Mouse (Mus musculus) embryo, embryonic 9.5 days (tissue): ENCODE measurements around the gene Wdr20.
A peak's percentile ranks its signal among the peaks of the same experiment; 100 is the strongest.

Experiments
- DNase-seq: peaks from one replicate; pipeline ENCODE4 v3.0.0-alpha.2; 2017; ENCODE audit errors: extremely low spot score

Wdr20 gene

GRCm38 (mm10) chr12:110819367-110819766, 81.6 kb downstream of the Wdr20 start:
- no peak for DNase-seq

- DNase-seq, result no peak
These were observed 84.0 kb downstream of the Wdr20 start for GRCm38 (mm10) chr12:110821787-110822186.

GRCm38 (mm10) chr12:110822366-110822765, 84.6 kb downstream of the Wdr20 start:
- no peak for DNase-seq

- no peak for DNase-seq
These were observed 91.2 kb downstream of the Wdr20 start for GRCm38 (mm10) chr12:110828908-110829307.

GRCm38 (mm10) chr12:110830293-110831024, 92.7 kb downstream of the Wdr20 start:
- DNase-seq, result no peak

- no peak for DNase-seq
These were observed 97.4 kb downstream of the Wdr20 start for GRCm38 (mm10) chr12:110835182-110835581.

- no peak for DNase-seq
These were observed 99.0 kb downstream of the Wdr20 start for GRCm38 (mm10) chr12:110836729-110837128.

GRCm38 (mm10) chr12:110837192-110837841, 99.6 kb downstream of the Wdr20 start:
- no peak for DNase-seq

- no peak for DNase-seq
These were observed 100.1 kb downstream of the Wdr20 start for GRCm38 (mm10) chr12:110837850-110838249.

- DNase-seq, result peak; percentile 97
These were observed 102.8 kb downstream of the Wdr20 start, which contains the start of gene Mok for GRCm38 (mm10) chr12:110840348-110841198. TSS of gene Mok (minus strand) at chr12:110840939.

- DNase-seq, result no peak
These were observed 104.2 kb downstream of the Wdr20 start for GRCm38 (mm10) chr12:110841731-110842493.

- peak; percentile 87 for DNase-seq
These were observed 105.7 kb downstream of the Wdr20 start for GRCm38 (mm10) chr12:110843194-110844048.

GRCm38 (mm10) chr12:110844227-110845130, 106.7 kb downstream of the Wdr20 start:
- DNase-seq, result peak; percentile 23

GRCm38 (mm10) chr12:110845131-110845880, 107.6 kb downstream of the Wdr20 start:
- DNase-seq, result peak; percentile 99

GRCm38 (mm10) chr12:110846191-110846765, 108.5 kb downstream of the Wdr20 start:
- no peak for DNase-seq

- DNase-seq, result peak; percentile 91
These were observed 112.5 kb downstream of the Wdr20 start, which contains the start of gene Zfp839 for GRCm38 (mm10) chr12:110850010-110850928. TSS of gene Zfp839 (plus strand) at chr12:110850253.

GRCm38 (mm10) chr12:110850929-110851256, 113.1 kb downstream of the Wdr20 start:
- DNase-seq, result no peak
